Mouse (Mus musculus): ENCODE measurements around the gene Ganc.

Ganc gene

DNA sequence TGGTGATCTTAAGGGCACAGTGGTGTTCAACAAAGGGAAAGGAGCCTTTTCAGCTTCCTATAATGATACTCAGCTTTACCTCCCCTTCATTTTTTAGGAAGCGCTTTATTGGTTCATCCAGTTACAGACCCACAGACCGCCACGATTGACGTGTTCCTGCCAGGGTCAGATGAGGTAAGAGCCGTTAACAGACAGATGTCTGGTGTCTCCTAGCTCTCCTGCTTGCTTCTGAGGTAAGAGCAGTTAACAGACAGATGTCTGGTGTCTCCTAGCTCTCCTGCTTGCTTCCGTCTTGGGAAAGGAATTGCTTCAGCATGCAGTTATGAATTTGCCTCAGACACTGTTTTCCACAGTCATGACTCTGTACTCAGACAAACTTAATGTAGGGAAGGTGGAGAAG lies 47.0 kb downstream of the Ganc start:
- DNase-seq (ENCODE audit: low spot score): no peak

DNA sequence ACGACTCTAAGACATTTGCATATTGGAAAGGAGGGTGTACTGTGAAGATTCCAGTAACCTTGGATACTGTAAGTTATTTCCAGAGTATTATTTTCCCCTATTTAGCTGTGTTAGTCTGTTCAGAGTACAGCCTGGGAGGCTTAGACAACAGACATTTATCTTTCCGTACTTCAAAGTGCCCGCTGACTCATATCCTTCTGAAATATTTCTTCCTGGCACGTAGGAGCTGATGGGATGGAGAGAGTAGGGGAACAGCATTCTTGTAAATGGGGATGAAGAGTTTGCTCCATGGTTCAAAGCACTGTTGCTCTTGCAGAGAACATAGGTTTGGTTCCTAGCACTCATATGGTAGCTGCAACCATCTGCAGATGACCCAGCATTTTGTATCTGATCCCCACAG lies 48.9 kb downstream of the Ganc start:
- no peak for DNase-seq (ENCODE audit: low spot score)

DNA sequence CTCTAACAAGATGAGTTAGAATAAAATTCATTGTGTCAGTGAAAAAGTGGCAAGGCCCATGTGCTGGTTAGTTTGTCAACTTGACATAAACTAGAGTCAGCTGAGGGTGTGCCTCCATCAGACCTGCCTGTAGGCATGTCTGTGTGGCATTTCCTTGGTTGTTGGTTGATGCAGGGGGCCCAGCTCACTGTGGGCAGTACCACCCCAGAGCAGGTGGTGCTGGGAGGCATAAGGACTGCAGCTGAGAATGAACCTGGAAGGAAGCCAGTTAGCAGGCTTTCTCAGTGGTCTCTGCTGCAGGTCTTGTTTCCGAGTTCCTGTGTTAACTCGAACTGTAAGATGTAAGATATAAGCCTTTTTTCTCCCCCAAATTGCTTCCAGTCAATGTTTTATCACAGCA lies 51.3 kb downstream of the Ganc start:
- DNase-seq (ENCODE audit: low spot score): no peak

DNA sequence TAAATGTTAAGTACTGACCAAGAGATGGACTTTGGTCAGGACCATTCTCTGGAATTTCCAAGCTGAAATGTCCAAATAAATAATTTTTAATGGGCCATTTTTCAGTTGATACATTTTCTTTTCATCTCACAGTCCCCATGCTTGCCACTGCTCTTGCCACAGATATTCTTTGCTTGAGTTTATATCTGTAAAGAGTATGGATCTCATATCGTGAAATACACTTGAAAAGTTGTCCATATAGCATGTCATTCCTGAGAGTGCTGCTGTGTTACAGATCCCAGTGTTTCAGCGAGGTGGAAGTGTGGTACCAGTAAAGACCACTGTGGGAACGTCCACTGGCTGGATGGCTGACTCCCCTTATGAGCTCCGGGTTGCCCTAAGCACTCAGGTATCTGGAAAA lies 52.0 kb downstream of the Ganc start, which contains the start of gene Capn3:
Gene Capn3 (plus strand): TSS at position 301 of the 400 bp plus-strand sequence.
- no peak for DNase-seq (ENCODE audit: low spot score)

DNA sequence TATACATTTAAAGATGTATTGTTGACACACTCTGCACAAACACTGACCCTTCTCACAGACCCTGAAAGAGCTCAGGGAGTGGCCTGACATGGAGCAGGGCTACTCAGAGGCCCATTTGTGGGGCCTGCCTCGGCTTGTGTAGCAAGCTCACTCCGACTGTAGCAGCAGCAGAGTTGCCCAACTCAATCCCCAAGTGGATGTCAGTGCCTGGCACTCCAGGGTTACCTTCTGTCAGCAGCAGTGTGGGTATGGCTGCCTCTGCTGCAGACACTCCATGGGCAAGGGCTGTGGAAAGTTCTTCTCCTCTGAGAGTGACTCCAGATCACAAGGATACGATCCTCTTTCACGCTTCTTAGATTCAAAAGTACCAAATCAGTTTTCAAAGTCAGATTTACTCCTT lies 56.5 kb downstream of the Ganc start:
- DNase-seq (ENCODE audit: low spot score): no peak

DNA sequence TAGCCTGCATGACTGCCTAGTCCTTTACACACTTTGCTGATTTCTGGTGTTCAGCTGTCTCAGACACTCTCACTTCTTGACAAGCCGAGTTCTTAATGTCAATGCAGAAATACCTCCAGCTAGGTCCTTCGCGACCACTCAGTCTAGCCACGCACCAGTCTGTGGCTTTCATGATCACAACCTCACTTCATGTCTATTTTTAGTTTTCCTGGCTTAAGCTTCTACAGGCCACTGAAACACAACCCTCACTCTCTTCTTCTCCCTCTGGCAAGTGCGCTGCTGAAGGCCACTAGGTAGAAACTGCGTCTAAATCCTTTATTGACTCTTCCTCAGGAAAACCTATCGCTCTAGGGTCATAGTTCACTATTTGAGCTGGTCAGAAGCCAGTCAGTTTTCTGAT lies 59.6 kb downstream of the Ganc start:
- no peak for DNase-seq (ENCODE audit: low spot score)

DNA sequence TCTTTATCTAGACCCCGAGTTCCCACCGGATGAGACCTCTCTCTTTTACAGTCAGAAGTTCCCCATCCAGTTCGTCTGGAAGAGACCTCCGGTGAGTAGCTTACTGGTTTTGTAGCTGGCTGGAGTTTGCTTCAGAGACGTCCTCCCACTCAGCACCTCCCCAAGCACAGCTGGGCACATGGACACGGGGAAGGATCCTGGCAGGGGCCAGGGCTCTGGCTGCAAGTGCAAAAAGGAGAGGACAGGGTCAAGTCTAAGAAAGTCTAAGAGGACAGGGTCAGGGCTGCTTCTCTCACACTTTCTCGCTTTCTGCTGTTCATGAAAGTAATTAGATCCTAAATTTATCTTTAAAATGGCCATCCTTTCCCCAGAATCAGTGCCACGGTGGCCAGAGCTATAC lies 60.4 kb downstream of the Ganc start:
- DNase-seq (ENCODE audit: low spot score): no peak

DNA sequence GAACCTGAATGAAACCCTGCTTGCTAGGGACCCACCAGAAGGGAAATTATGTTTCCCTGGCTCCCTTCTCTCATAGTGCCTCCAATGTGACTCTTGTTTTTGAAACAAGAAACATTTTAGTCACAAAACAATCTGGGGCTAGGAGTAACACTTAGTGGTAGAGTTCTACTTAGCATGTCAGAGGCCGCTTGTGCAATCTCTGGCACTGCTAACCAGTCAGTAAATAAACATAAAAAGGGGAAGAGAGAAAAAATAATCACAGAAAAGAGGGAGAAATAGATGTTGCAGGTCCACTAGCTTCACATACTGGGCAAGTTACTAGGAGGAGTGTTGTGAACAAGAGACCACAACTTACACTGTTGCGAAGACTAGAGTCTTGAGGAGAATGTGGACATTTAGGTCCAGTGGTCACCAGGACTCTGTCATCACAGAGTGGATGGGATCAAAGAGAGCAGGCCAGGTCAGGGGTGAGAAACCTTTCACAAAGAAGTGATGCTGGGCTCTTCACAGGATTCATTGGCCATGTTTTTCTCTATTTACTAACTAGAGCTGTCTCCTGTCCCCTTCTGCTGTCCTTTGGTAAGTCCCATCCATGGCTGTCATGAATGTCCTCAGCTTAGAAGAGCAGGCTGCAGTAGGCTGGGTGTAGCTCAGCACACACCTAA lies 61.2 kb downstream of the Ganc start:
- DNase-seq (ENCODE audit: low spot score): no peak

DNA sequence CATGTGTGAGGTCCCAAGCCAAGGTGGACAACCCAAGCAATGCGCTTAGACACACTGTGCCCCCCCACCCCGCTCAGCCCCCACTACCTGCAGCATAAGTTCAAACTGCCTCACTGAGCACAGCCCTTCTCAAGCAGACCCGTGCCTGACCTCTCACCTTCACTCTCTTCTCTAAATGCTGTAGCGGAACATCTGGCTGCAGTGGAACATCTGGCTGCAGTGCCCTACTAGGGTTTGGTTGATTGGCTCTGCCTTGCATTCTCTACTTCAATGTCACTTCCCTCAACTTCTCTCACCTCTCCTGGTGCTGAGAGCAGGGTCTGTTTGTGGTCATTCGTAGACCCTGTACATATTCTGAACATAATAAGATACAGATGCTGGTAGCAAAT lies 61.7 kb downstream of the Ganc start:
- DNase-seq (ENCODE audit: low spot score): no peak

DNA sequence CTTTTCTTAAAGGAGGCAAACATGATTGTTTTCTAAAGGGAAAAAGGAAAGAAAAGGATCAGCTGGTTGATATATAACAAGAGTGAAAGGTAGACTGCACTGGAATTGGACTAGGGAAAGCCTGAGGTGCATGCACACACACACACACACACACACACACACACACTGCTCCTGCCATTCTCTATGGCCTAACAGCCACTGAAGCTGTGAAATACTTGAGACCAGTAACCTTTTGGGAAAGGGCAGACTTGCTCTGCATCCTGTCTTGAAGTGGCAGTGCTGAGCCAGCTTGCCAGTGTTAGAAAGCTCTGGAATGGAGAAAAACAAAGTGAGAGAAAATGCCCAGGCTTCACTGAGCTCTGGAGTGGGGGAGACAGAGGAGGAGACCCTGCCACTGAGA lies 64.3 kb downstream of the Ganc start:
- no peak for DNase-seq (ENCODE audit: low spot score)

DNA sequence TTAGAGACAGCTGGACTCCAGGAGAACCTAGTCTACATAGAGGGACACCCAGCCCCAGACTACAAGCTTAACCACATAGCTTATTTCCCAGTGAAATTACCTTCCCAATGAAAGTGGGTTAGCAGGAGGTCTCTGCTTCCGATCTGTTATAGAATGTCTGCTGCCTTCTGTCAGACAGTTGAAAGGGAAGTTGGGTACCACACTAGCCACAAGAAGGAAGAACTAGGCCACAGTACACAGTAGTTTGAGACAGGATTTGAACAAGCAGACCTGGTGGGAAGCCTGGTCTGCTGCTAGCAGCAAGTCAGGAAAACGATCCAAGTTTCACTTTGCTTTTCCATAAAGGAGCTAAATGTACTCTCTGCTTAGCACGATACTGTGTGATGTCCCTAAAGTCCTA lies 65.5 kb downstream of the Ganc start:
- no peak for DNase-seq (ENCODE audit: low spot score)

DNA sequence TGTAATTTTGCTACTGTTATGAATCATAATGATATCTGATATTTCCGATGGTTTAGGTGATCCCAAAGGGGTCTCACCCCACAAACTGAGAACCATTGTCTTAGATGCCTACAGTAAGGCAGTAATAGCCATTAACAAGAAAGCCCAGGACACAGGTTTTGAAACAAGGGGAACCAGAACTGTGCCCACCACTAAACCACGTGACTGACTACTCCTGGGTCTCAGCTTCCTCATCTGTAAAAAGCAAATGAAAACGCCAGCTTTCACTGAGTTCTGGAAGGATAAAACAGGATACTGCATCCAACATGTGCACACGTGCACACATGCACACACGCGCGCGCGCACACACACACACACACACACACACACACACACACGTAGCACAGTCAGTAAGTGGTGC lies 66.0 kb downstream of the Ganc start:
- DNase-seq (ENCODE audit: low spot score): no peak

DNA sequence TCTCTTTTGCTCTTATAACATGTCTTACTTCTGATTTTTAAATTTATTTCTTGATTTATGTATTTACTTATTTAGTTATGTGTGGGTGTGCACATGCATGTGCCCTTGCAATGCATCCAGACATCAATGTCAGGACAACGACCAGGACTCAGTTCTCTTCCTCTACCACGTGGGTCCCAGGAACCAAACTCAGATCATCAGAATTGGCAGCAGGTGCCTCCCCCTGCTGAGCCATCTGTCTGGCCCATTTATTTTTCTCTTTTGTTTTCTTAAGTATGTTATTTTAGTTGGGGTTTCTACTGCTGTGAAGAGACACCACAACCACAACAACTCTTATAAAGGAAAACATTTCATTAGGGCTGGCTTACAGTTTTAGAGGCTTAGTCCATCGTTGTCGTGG lies 67.2 kb downstream of the Ganc start:
- DNase-seq (ENCODE audit: low spot score): no peak

DNA sequence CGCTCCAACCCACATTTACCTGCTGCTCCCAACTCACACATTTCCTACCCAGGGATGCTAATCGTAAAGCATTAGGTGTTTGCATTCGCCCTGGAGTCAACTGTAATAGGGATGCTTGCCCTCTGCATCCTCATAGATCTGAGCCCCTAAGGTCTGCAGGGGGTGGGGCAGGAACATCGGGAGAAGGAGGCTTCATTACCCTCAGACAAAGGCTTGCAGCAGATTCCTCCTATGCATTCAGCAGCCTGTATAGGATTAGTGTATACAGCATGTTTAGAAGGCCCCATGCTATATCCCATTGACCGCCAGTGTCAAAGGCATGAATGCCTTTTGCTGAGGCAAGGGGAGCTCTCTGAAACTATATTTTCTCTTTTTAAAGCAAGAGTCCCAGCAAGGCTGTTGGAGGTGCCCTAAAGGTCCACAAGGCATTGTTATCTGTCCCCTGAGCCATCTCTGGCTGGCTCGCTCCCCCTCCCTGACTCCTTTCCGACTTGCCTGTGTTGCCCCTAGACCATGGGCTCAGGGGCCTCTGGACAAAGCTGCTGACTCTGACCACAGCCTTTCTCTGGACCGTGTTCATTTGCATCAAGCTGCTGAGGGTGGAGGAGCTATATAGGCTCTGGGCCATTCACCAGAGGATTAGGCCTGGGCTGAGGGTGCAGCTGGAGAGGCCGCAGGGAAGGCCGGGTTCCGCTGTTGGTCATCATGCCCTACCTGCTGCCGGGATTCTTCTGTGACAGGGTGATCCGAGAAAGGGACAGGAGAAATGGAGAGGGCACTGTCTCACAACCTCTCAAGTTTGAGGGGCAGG lies 72.8 kb downstream of the Ganc start:
- no peak for DNase-seq (ENCODE audit: low spot score)

DNA sequence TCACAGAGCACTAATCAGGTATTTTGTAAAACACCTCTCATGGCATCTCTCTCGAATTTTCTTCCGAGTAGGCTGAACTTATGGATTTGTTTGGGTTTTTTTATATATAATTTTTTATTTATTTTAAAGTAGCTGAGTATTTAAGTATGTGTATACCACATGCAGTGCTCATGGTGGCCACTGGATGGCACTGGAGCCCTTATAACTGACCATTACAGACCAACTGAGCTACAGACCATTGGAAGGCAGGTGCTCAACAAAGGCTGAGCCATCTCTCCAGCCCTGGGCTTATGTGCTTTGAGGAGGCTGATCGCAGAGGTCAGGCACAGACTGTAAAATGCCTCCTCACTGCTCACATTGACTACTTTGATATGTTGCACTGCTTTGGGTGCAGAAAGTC lies 74.9 kb downstream of the Ganc start:
- DNase-seq (ENCODE audit: low spot score): peak; percentile 51

DNA sequence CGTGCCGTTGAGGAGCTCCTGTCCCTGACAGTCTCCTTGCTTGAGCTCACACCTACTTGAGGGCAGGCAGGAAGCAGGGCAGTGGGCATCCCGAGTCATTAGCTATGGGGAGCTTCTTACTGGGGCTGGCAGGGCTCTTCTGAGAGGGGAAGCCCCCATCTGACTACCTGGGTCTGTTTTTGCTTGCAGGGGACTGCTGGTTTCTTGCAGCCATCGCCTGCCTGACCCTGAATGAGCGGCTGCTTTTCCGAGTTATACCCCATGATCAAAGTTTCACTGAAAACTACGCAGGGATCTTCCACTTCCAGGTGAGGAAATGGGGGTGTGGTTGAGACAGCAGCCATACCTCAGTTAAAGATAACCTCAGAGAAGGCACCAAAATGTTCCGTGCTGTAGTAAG lies 78.2 kb downstream of the Ganc start:
- no peak for DNase-seq (ENCODE audit: low spot score)

DNA sequence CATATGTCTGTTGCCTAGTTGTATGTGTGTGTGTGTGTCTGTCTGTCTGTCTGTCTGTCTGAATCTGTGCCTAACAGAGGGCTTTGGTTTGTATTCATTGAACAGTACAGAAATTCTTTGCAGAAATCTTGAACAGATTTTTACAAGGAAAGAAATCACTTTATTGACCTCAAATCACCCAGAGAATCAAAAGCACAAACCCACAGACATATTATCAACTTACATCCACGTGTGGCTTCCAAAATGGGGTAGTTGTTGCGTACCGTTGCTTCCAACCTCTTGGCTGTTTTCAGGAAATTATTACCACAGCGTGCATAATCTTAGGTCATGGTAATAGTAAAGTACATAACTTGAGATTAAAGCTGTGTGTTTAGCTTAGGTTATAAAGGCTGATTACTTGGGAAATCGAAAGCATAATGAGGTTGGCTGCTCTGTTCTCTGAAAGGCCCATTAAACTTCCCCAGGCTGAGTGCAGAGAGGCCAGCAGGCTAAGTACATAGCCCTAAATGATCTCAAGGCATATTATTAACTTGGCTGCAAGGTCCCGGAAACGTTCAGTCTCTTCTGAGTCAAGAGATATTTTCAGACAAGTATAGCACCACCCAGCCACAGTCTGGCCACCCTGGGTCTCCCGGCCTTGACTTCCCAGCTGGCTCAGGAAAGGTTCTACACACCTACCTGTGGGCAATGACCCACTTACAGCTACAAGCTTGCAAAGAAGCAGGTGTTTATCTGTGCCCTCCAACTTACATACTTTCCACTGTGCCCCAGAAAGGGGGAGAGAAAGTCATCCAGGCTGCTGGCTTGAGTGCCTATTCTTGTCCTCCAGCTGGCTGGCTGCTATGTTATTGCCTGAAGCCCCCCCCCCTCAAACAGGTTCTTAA lies 79.1 kb downstream of the Ganc start:
- no peak for DNase-seq (ENCODE audit: low spot score)

DNA sequence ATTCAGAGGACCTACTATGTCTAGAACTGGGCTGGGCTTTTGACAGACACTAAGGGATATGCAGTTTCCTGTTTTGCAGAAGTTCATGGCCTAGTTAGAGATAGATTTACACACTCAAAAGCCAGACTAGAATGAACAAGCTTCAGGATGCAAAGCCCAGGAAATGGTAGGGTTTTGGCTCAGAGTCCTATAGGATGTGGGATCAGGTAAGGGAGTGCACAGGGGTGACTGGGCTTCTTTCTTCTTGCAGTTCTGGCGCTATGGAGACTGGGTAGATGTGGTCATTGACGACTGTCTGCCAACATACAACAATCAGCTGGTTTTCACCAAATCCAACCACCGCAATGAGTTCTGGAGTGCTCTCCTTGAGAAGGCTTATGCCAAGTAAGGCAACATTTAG lies 80.5 kb downstream of the Ganc start:
- no peak for DNase-seq (ENCODE audit: low spot score)

DNA sequence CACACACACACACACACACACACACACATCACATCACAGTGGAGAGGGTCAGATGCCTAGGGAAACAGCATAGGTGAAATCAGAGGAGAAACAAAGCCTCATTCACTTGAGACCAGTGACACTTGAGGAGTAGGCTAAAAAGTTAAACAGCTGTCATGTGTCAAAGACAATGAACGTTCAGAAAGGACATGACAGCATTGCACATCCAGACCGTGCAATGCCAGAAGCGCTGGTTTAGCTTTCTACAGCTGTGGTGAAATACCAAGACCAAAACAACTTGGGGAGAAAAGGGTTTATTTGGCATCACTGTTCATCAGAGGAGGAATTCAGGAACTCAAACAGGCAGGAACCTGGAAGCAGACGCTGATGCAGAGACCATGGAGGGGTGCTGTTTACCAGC lies 89.6 kb downstream of the Ganc start:
- no peak for DNase-seq (ENCODE audit: low spot score)

DNA sequence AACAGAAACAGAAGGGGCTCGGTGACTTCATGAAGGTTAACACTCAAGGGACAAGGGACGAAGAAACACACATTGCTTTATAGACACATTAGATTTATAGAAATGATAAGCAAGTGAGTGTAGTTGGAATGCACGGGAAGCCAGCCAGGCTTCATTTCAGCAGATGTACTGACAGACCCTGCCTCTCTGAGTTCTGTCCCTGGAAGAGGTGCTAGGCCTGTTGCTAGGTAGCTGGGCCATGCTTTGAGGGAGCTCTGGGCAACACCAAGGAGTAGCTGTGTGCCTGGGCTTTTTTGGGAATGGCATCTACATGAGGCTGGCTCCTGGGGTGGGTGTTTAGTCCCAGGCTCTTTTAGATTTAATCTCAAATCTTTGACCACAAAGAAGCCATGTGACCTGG lies 92.8 kb downstream of the Ganc start:
- DNase-seq (ENCODE audit: low spot score): peak; percentile 10

DNA sequence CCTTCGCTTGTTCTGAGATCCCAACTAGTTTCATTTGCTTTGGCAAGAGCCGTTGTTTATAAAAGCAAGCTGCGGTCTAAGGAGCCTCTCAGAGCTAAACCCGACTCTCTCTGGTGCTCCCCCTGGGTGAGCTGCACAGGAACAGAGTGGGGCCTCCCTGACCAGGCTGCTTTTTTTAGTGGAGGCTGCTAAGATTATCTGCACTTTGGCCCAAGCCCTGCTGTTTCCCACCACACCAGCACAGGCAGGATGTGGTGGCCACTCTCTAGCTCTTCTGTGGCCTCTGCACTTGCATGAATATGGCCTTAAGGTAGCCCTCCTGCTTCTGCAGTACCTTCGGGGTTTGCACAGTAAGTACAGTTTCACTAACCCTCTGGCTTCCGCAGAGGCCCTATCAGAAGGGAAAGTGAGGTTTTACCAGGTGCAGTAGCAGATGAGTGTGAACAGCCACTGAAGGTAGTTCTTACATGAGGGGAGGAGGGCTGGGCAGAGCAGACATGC lies 96.3 kb downstream of the Ganc start:
- DNase-seq (ENCODE audit: low spot score): no peak

DNA sequence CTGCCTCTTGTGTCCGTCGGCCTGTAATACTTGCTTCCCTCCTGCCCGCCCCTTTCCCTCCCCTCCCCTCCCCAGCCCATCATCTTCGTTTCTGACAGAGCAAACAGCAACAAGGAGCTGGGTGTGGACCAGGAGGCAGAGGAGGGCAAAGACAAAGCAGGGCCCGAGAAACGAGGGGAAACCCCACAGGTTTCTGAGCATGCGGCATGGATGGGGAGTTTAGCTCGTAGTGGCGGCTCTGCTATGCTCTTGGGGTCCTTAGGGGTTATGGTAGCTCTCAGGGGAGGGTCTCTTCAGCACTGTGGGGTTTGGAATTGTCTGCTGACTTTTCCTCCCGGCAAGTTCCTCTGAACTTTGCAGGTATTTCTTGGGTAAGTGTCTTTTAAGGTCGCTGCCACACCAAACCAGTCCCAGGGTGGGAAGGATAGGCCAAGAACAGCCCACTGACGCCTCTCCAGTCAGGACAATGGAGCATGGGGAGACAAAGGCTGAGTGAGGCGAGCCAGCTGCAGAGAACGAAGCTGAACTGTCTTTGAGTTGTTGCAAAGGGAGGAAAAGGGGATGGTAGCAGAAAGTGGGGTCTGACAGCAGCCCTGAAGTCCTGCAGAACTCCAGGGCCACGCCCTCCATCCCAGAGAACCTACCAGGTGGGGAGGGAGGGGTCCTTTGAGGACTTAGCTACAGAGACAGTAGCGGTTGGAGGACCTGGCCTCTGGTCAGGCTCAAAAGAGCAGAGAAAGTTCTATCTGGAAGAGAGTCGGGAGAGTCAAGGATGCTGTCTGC lies 97.6 kb downstream of the Ganc start:
- no peak for DNase-seq (ENCODE audit: low spot score)

All from MN1 (cell line).